Mouse (Mus musculus): ENCODE data around the gene Dyrk1b. TPM values are rescaled to one million over a fixed set of nuclear protein-coding genes. Genes with fewer than 3 reads are reported as not detected.
"Not testable (repeated sequence)": the region's sequence is repeated elsewhere in the genome, so short reads cannot be mapped to it uniquely, and the experiment has no call there.

Gene Dyrk1b
- polyA plus RNA-seq, 1 experiment, result 10.8 TPM

- TF ChIP-seq CTCF (IDR thresholded peaks at IDR 0.05; ENCODE audit: control insufficient read depth, insufficient read depth, low read length), result no peak
- no peak for TF ChIP-seq POLR2A (IDR thresholded peaks at IDR 0.05; ENCODE audit: borderline replicate concordance, control insufficient read depth, low read depth, low read length)
Observed at GRCm38 (mm10) chr7:28199054-28199453, 19.8 kb downstream of the Dyrk1b start.

GRCm38 (mm10) chr7:28203207-28204108 is 24.2 kb downstream of the Dyrk1b start:
- H3K4me1 ChIP-seq (ENCODE audit: control insufficient read depth, insufficient read depth, low read length), result no peaks in the 10 kb centered on the region
- H3K4me3 ChIP-seq (replicated peaks; ENCODE audit: control insufficient read depth, low read depth, low read length), result no peak overlapping the region
- 71% methylated on average over 19 of the region's 19 CpGs for WGBS
- H3K27ac ChIP-seq (ENCODE audit: control insufficient read depth, insufficient read depth, low read depth, low read length, poor library complexity), result no peak overlapping the region
- no peak for TF ChIP-seq POLR2A (IDR thresholded peaks at IDR 0.05; ENCODE audit: borderline replicate concordance, control insufficient read depth, low read depth, low read length)
- TF ChIP-seq CTCF (IDR thresholded peaks at IDR 0.05; ENCODE audit: control insufficient read depth, insufficient read depth, low read length), result no peak

More at GRCm38 (mm10) chr7:28199054-28199453, 19.8 kb downstream of the Dyrk1b start:
- Histone ChIP-seq H3K4me3 (replicated peaks; ENCODE audit: control insufficient read depth, low read depth, low read length) (no peak overlapping the region), H3K4me1 (ENCODE audit: control insufficient read depth, insufficient read depth, low read length) (no peaks in the 10 kb centered on the region), H3K27ac (ENCODE audit: control insufficient read depth, insufficient read depth, low read depth, low read length, poor library complexity) (no peak overlapping the region)
- 65% methylated on average over 4 of the region's 4 CpGs for WGBS

GRCm38 (mm10) chr7:28206044-28206600 is 26.9 kb downstream of the Dyrk1b start:
- no peak overlapping the region for H3K4me3 ChIP-seq (replicated peaks; ENCODE audit: control insufficient read depth, low read depth, low read length)
- WGBS, result 71% methylated on average over 4 of the region's 4 CpGs
- no peaks in the 10 kb centered on the region for H3K4me1 ChIP-seq (ENCODE audit: control insufficient read depth, insufficient read depth, low read length)
- no peak for TF ChIP-seq CTCF (IDR thresholded peaks at IDR 0.05; ENCODE audit: control insufficient read depth, insufficient read depth, low read length)
- TF ChIP-seq POLR2A (IDR thresholded peaks at IDR 0.05; ENCODE audit: borderline replicate concordance, control insufficient read depth, low read depth, low read length), result no peak
- no peak overlapping the region for H3K27ac ChIP-seq (ENCODE audit: control insufficient read depth, insufficient read depth, low read depth, low read length, poor library complexity)

- Histone ChIP-seq H3K27ac (ENCODE audit: control insufficient read depth, insufficient read depth, low read depth, low read length, poor library complexity) (no peak overlapping the region), H3K4me1 (ENCODE audit: control insufficient read depth, insufficient read depth, low read length) (no peaks in the 10 kb centered on the region), H3K4me3 (replicated peaks; ENCODE audit: control insufficient read depth, low read depth, low read length) (peak overlapping the region; percentile 3)
- WGBS, result 34% methylated on average over 12 of the region's 12 CpGs
- TF ChIP-seq CTCF (IDR thresholded peaks at IDR 0.05; ENCODE audit: control insufficient read depth, insufficient read depth, low read length), result no peak
- no peak for TF ChIP-seq POLR2A (IDR thresholded peaks at IDR 0.05; ENCODE audit: borderline replicate concordance, control insufficient read depth, low read depth, low read length)
Observed at GRCm38 (mm10) chr7:28208396-28208987, 29.2 kb downstream of the Dyrk1b start.

- Histone ChIP-seq H3K4me3 (replicated peaks; ENCODE audit: control insufficient read depth, low read depth, low read length) (no peak overlapping the region), H3K4me1 (ENCODE audit: control insufficient read depth, insufficient read depth, low read length) (no peaks in the 10 kb centered on the region), H3K27ac (ENCODE audit: control insufficient read depth, insufficient read depth, low read depth, low read length, poor library complexity) (no peak overlapping the region)
- WGBS, result 44% methylated on average over 19 of the region's 19 CpGs
- TF ChIP-seq POLR2A (IDR thresholded peaks at IDR 0.05; ENCODE audit: borderline replicate concordance, control insufficient read depth, low read depth, low read length) (no peak), CTCF (IDR thresholded peaks at IDR 0.05; ENCODE audit: control insufficient read depth, insufficient read depth, low read length) (no peak)
Observed at GRCm38 (mm10) chr7:28208988-28209508, 29.8 kb downstream of the Dyrk1b start.

GRCm38 (mm10) chr7:28210731-28211130 is 31.5 kb downstream of the Dyrk1b start:
- no peak overlapping the region for H3K4me3 ChIP-seq (replicated peaks; ENCODE audit: control insufficient read depth, low read depth, low read length)
- TF ChIP-seq CTCF (IDR thresholded peaks at IDR 0.05; ENCODE audit: control insufficient read depth, insufficient read depth, low read length) (no peak), POLR2A (IDR thresholded peaks at IDR 0.05; ENCODE audit: borderline replicate concordance, control insufficient read depth, low read depth, low read length) (no peak)
- H3K4me1 ChIP-seq (ENCODE audit: control insufficient read depth, insufficient read depth, low read length), result no peaks in the 10 kb centered on the region
- no peak overlapping the region for H3K27ac ChIP-seq (ENCODE audit: control insufficient read depth, insufficient read depth, low read depth, low read length, poor library complexity)
- 50% methylated on average over 5 of the region's 5 CpGs for WGBS

- 12% methylated on average over 10 of the region's 10 CpGs for WGBS
- Histone ChIP-seq H3K27ac (ENCODE audit: control insufficient read depth, insufficient read depth, low read depth, low read length, poor library complexity) (no peak overlapping the region), H3K4me3 (replicated peaks; ENCODE audit: control insufficient read depth, low read depth, low read length) (no peak overlapping the region), H3K4me1 (ENCODE audit: control insufficient read depth, insufficient read depth, low read length) (no peaks in the 10 kb centered on the region)
- TF ChIP-seq CTCF (IDR thresholded peaks at IDR 0.05; ENCODE audit: control insufficient read depth, insufficient read depth, low read length) (peak; percentile 82), POLR2A (IDR thresholded peaks at IDR 0.05; ENCODE audit: borderline replicate concordance, control insufficient read depth, low read depth, low read length) (no peak)
Observed at GRCm38 (mm10) chr7:28214142-28214541, 34.9 kb downstream of the Dyrk1b start.

- not testable (repeated sequence) for H3K4me3 ChIP-seq (replicated peaks; ENCODE audit: control insufficient read depth, low read depth, low read length); H3K4me1 ChIP-seq (ENCODE audit: control insufficient read depth, insufficient read depth, low read length); H3K27ac ChIP-seq (ENCODE audit: control insufficient read depth, insufficient read depth, low read depth, low read length, poor library complexity)
- 72% methylated on average over 2 of the region's 2 CpGs for WGBS
Observed at GRCm38 (mm10) chr7:28215950-28216349, 36.7 kb downstream of the Dyrk1b start.

- WGBS, result 92% methylated on average over 11 of the region's 13 CpGs
Observed at GRCm38 (mm10) chr7:28217811-28218210, 38.5 kb downstream of the Dyrk1b start.

GRCm38 (mm10) chr7:28218951-28219740 is 39.9 kb downstream of the Dyrk1b start:
- H3K27ac ChIP-seq (ENCODE audit: control insufficient read depth, insufficient read depth, low read depth, low read length, poor library complexity); H3K4me3 ChIP-seq (replicated peaks; ENCODE audit: control insufficient read depth, low read depth, low read length); H3K4me1 ChIP-seq (ENCODE audit: control insufficient read depth, insufficient read depth, low read length): not testable (repeated sequence)
- WGBS, result 79% methylated on average over 20 of the region's 20 CpGs

More at GRCm38 (mm10) chr7:28217811-28218210, 38.5 kb downstream of the Dyrk1b start:
- not testable (repeated sequence) for H3K4me3 ChIP-seq (replicated peaks; ENCODE audit: control insufficient read depth, low read depth, low read length); H3K27ac ChIP-seq (ENCODE audit: control insufficient read depth, insufficient read depth, low read depth, low read length, poor library complexity); H3K4me1 ChIP-seq (ENCODE audit: control insufficient read depth, insufficient read depth, low read length)

- not testable (repeated sequence) for H3K27ac ChIP-seq (ENCODE audit: control insufficient read depth, insufficient read depth, low read depth, low read length, poor library complexity); H3K4me1 ChIP-seq (ENCODE audit: control insufficient read depth, insufficient read depth, low read length); H3K4me3 ChIP-seq (replicated peaks; ENCODE audit: control insufficient read depth, low read depth, low read length)
- WGBS, result 82% methylated on average over 4 of the region's 4 CpGs
Observed at GRCm38 (mm10) chr7:28226836-28227235, 47.6 kb downstream of the Dyrk1b start.
